Mouse (Mus musculus) myocyte (in vitro differentiated cells): ENCODE measurements around the gene Doxl2.

Experiments
- POLR2A ChIP-seq: IDR thresholded peaks from one replicate; pipeline ENCODE4 v1.6.1; 2011; ENCODE audit warnings: low read depth, mild to moderate bottlenecking, control low read depth, moderate library complexity; ENCODE audit not compliant: insufficient read length
- SRF ChIP-seq: IDR thresholded peaks from one replicate; pipeline ENCODE4 v1.6.1; 2011; ENCODE audit warnings: low read depth; ENCODE audit not compliant: control insufficient read depth, insufficient read length

DNA sequence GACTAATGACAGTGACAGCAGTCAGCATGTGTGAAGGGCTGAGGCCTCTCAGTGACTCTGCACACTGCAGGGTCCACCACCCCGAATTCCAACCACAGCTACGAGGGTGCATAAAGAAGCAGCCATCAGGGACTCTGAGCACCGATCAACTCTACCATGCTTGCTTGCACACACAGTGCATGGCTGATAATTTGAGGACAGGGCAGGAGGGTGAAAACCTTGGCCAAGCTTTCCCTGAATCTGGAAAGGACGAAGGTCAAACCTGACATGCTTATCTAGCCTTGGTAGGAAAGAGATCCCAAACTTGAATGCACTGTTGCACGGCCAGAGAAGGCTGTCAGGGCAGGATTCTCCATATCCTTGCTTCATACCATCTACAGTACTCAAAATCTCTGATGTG, 21.5 kb upstream of the Doxl2 start:
- TF ChIP-seq POLR2A: no peak
- TF ChIP-seq SRF: no peak
